Mouse (Mus musculus): Measurements from ENCODE around the gene Fam19a2.

- TF ChIP-seq CTCF (IDR thresholded peaks at IDR 0.05; ENCODE audit: low read depth) (no peak), EP300 (IDR thresholded peaks at IDR 0.05; ENCODE audit: low read depth) (no peak)
Observed at GRCm38 (mm10) chr10:123605671-123606070, 341.9 kb downstream of the Fam19a2 start.
